Mouse (Mus musculus) MN1 (cell line): ENCODE data around the gene Hist2h2ac.

ENCODE experiments used
- DNase-seq: peaks from one replicate; pipeline ENCODE4 v3.0.0-alpha.2; 2016; ENCODE audit warnings: low spot score

The Hist2h2ac gene

DNA sequence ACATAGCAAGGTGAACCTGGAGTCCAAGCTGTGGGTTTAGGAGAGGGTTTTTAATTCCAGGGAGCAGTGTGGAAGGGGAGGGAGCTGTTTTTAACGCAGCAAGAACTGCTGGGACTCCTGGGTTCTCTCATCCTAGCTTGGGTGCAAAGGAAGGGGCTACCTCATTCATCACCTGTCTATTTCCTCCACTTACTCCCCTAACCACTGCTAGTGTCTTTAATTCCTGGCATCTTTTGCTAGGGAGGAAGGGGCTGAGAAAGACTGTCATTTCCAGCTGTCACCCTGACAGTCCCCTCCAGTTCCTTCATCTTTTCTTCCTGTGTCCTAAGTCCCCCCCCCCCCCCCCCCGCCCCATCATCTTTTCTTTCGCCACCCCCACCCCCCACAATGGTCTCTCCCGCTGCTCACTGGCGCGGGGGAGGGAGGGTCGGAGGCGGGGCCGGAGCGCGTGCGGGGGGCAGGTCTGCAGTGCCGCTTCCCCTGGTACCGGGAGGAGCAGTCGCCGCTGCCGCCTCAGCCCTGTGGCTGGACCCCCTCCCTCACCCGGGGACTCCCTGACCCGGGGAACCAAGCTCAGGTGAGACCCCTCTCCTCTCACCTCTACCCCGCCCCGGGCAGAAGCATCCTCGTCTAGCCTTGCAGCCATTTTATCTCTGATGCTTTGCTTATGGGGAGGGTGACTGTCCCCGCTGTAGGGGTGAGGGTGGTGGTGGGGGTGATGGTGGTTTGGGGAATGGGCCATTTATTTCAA, 39.8 kb downstream of the Hist2h2ac start, which contains the start of gene Sv2a:
Gene Sv2a, plus strand, starts transcription at position 425 of the 751 bp plus-strand sequence.
- DNase-seq: peak; percentile 46

GRCm38 (mm10) chr3:96179531-96179930, 41.1 kb downstream of the Hist2h2ac start:
- DNase-seq: peak; percentile 58

- DNase-seq: no peak
Measured at GRCm38 (mm10) chr3:96178902-96179301, 41.8 kb downstream of the Hist2h2ac start.

DNA sequence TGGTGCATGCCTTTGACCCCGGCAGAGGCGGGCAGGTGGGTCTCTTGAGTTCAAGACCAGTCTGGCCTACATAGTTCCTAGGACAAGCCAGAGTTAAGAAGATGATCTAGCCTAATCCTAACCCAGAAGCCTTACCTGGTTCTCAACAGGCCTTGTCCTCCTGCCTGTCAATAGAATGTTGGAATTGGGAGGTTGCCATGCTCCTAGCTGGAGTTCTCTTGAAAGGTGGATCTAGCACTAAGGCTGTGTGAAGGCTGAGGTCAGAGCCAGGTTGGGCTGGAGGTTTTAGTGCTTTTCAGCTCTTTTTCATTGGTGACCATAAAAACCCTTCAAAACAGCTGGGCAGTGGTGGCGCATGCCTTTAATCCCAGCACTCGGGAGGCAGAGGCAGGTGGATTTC, 42.3 kb downstream of the Hist2h2ac start:
- no peak for DNase-seq

GRCm38 (mm10) chr3:96175251-96175650, 45.4 kb downstream of the Hist2h2ac start:
- no peak for DNase-seq

DNA sequence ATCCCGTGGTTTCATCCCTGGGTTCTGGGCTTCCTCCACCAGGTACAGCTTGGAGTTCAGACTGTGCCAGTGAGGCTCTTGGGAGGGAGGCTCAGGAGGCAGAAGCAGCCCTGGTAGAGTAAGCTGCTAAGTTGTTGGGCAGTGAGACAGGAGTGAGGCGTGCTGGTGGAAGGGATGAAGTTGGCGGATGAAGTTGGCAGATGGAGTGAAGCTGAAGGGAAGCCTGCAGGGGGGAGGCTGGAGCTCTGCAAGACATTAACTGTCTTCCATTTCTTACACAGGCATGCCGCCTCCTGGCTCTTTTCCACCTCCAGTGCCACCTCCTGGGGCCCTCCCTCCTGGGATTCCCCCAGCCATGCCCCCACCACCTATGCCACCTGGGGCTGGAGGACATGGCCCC, 46.6 kb downstream of the Hist2h2ac start:
- DNase-seq: peak; percentile 58

DNA sequence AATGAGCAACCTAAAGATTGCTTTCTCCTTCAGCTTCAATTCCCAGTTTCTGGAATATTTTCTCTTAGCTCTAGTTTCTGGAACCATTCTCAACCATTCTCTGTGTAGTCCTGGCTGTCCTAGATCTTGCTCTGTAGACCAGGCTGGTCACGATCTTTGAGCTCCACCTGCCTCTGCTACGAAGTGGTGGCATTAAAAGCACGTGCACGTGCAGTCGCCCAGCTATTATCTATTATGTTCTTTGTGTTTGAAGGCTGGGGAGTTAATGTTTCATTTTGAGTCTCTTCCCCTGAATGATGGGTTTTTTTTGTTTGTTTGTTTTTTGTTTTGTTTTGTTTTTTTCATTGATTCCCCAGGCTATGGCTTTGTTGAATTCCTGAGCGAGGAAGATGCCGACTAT, 47.5 kb downstream of the Hist2h2ac start:
- DNase-seq: peak; percentile 32

GRCm38 (mm10) chr3:96172197-96173178, 48.2 kb downstream of the Hist2h2ac start, which contains the start of gene Sf3b4:
TSS of gene Sf3b4 (plus strand) at chr3:96172332.
- peak; percentile 93 for DNase-seq

- no peak for DNase-seq
Measured at GRCm38 (mm10) chr3:96171583-96172196, 49.0 kb downstream of the Hist2h2ac start.

DNA sequence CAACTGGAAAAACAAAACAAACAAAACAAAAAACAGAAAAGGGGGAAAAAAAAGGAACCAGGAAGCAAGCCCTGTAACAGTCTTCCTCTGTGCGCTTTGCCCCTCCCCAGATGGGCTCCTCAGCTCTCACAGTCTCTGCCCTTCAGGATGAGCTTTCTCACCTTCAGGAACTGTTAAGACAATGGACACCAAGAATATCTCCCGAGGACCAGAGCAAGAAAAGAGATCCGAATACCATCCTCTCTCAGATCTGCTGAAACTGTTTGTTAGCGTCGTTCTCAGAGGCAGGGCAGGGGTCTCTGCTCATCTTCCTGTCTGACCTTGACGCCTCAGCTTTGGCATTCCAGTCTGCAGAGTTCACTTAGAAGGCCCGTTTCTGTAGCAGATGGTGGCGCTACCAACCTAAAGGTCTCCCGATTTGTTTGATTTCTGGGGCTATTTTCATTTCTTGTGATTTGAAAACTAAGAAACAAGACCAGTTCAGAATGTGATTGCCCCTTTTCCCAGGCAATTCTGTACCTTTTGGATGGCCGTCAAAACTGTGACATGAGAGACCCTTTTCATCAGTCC, 49.6 kb downstream of the Hist2h2ac start:
- no peak for DNase-seq
